Mouse (Mus musculus) adrenal gland (tissue): ENCODE results near the gene Cdk6.
"Not testable (repeated sequence)": the region's sequence is repeated elsewhere in the genome, so short reads cannot be mapped to it uniquely, and the experiment has no call there.

Source experiments
- intact Hi-C: fragments of 180-260 bp; cut with DNase I; formaldehyde crosslinking; loops from one replicate; pipeline ENCODE4 v1.15.1; 2025

The Cdk6 gene

DNA sequence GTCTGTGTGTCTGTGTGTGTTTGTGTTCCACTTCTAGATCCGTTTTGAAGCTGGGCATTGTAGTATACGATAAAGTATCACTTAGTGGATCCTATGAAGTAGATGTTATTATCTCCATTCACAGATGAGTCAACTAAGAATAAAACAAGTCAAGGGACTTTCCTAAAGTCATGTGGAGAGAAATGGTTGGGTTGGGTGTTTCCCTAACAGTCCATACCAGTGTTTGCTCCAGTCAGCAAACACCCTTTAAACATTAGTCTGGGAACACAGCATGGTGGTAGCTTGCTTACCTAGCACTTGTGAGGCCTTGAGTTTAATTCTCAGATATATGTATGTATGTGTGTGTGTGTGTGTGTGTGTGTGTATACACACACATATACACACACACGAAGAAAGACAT is 168.2 kb downstream of the Cdk6 start:
- intact Hi-C loops, result no loop called here

DNA sequence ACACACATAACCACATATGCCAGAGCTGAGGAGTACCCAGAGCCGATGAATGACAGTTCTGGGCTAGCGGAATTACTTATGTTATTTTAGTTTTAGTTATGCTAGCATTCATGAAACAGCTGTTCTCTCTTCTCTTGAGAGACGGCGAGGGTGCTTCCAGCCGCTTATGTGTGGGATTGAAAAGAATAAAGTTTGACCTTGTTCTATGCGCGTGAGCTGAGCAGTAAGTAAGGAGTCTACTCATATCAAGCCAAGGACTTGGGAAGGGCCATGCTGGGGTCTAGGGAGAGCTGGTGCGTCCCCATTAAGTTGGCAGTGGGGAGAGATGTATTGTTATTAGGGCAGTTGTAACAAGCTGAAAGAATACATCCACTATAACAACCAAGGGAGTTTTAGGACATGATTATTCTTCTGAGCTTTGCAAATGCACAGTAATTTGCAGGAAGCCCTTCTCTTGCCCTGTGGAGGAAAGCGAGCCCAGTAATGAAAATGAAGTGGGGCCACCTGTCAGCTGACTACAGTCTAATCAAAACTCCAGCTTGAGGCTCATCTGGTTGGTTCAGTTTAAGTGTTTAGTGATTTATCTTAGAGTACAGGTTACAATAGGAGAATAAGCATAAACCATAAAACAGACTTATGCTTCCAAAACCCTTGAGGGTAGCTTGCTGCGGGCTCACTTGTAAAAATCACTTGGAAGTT is 170.0 kb downstream of the Cdk6 start:
- intact Hi-C loops, result no loop called here

DNA sequence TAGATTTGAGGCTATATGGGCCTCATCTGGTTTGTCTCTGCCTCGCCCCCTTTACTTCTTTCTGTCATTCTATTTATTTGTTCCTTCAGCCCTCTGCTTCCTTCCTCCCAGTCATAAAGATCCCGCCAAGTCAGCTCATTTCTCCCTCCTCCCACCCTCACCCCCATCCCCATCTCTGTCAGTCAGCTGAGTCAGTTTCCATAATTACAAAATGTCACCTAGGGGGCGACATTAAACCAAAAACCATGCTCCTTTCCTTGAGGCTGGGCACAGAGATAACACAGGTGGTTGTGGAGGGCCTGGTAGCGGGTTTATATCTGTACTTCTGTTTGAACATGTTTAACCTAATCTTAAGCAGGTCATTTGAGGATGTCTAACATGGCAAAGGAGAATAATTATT is 171.3 kb downstream of the Cdk6 start:
- intact Hi-C loops, result no loop called here

DNA sequence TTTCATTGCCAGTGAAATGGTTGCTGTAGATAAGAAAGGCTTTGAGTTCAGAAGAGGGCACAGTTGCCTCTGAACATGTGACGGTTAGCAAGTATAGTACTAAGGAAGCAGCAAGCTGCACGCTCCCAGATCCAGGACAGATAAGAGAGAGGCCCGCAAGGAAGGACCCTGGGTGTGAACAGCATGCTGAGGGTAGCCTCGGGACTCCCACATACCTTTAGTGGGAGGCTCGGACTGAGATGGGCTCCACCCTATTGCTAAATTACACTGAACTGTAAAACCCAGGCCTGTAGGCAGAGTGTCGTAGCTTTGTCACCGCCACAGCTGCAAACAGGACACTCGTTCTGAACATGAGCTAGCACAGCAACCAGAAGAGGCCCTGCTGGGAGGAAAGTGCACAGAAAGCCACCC is 173.6 kb downstream of the Cdk6 start:
- intact Hi-C loops, result loop anchor here (2.0 to 5.0 kb wide), 3 partner anchors 170 to 368 kb away; no protein-coding TSS in a partner anchor

DNA sequence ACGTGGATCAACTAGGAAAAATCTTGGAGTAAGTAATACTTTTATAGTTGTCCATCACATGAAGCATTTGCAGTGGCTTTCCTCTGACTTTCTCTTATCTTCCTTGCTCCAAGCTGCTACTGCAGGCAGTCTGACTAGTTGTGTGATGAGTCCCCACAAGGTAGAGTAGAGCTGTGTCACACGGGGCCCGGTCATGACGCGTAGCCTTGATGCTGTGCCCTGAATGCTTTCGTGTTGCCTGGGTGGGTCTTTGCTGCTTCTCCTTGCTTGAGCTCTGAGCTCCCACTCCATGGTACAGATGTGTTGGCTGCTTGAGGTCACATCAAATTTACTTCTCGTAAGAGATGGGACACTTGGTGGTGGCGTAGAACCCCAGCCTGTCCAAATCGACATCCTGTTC is 174.2 kb downstream of the Cdk6 start:
- intact Hi-C loops, result loop anchor here (2.0 to 5.0 kb wide), 3 partner anchors 171 to 368 kb away; no protein-coding TSS in a partner anchor

DNA sequence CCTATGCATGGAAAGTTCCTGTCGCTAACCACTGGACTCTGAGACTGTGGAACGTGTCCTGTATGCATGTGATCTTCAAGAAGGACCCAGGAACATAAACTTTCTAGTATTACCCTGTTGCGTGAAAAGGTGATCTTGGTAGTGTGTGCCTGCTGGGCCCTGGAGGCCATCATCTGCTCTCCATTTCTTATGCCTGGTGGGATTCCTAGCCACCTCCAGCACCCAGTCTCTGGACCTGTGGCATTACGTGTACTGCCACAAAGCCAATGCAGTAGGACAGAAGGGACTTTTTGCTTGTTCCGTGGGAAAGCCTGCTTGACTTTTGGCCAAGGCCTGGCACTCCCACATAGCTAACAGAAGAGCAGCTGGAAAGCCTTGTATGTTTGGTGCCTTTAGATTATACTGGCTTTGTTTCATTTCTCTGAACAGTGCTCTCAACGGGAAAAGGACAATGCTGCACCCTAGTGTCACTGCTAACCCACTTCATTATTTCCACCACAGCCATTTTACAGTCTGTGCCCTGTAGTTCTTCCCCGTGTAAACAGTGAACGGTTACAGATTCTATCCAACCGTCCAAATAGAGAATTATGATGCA is 175.3 kb downstream of the Cdk6 start:
- intact Hi-C loops, result loop anchor here (5.0 kb wide), 2 partner anchors 294 to 369 kb away; no protein-coding TSS in a partner anchor

DNA sequence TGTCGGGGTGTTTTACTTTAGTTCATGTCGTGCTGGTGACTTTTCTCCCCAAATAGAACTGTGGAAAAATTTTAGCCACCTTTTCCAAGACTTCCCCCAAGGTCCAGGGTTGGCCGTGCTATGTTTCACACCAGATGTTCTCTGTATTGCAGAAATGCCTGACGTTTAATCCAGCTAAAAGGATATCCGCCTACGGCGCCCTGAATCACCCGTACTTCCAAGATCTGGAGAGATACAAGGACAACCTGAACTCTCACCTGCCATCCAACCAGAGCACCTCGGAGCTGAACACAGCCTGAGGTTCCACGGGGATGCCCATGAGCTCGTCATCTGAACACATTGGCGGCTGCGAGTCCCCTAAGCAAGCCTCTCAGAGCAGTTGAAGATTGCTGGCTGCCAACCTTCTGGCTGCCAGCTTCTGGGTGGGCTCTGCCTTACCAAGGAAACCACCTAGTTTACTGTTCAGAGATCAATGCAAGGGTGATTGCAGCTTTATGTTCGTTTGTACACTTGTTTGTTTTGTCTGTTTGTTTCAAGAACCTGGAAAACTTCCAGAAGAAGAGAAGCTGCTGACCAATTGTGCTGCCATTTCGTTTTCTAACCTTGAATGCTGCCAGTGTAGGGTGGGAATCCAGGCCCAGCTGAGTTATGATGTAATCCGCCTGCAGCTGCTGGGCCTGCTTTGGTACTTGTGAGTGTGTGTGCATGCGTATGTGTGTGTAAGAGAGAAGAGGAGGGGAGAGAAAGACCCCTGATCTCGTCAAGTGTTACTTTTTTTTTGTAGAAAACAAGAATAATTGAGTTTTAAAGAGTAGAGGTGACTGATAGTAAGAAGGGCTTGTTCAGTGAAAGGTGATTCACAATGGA is 179.4 kb downstream of the Cdk6 start:
- intact Hi-C loops, result no loop called here

DNA sequence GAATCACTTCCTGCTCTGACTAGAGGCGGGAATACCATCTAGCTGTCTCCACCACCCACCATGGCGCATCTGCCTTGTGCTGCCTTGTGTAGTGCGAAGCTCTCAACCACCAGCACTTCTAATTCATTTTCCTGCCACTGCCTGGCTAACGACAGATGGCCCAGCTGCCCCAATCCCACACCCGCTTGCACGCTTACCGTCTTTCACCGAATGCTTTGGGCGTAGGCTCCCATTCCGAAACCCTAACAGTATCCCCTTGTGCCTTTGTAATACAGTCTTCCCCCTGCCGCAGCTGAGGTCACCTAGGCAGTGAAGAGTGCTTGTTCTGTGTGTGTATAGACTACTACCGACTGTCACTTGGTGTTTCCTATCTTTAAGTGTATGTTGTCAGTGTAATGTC is 180.5 kb downstream of the Cdk6 start:
- intact Hi-C loops, result no loop called here

DNA sequence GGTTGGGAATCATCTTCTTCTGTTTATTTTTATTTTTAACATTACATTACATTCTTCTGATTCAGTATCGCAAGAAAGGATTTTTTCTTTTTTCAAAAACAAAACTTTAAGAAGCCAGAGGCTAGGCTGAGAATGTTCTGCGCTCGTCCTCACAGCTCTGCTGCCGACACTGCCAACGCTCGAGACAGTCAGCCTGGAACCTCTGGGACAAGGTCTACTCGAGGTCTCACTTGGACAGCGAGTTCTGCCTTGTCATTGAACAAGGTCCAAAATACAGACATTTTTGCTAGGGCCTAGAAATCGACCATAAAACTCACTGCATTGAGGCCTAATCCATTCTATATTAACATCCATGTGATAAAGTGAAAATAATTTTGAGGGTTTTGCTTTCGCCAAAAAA is 181.5 kb downstream of the Cdk6 start:
- intact Hi-C loops, result no loop called here

DNA sequence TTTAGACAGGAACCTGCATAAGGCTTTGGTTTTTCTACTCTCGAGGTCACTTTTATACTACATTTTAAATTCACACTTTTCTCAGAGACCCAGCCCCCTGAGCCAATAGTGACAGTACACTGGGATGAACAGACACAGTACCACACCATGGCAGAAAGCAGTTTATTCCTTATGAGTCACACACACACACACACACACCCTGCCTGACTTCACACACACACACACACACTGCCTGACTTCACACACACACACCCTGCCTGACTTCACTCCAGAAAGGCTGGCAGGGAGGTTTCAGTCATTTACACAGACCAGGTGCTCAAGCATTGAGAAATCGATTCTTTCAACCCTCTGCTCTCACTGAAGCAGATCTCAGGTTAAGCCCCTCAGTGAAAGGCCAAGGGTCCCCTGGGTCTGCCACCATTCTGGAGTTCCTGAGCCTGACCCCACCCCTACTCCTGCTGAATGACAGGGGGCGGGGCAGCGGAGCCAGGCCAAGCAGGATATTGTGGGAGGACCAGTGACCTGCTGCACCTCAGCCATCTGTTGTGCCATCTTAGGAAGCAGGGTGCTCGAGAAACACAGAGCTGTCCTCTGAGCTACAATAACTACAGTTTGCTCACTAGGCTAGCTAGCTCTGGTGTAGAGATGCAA is 185.9 kb downstream of the Cdk6 start:
- intact Hi-C loops, result no loop called here

DNA sequence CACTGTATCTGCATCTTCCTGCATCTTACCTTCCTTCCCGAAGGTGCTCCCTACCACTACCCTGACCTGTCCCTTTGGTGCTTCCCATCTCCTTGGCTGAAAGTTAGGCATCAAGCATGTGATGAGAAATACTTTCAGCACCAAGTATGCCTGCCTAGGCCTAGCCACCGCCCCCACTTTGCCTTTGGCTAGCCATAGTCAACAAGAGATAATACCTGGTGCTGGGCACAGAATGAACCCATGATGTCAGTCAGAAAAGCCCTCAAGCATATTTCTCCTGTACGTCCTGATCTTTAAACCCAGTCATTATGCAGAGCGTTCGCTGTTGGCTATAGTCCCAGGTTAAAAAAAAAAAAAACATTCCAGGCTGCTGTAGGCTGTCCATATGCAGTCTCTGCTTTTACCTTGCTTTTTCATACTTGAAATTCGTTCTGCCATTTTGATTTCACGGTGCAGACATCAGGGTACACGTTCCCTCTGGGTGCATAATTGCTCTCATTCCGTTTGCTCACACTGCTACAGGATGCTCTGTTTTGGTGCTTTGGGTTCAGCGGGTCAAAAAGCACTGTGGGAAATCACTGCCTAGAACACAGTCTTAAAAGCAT is 188.4 kb downstream of the Cdk6 start:
- intact Hi-C loops, result no loop called here

DNA sequence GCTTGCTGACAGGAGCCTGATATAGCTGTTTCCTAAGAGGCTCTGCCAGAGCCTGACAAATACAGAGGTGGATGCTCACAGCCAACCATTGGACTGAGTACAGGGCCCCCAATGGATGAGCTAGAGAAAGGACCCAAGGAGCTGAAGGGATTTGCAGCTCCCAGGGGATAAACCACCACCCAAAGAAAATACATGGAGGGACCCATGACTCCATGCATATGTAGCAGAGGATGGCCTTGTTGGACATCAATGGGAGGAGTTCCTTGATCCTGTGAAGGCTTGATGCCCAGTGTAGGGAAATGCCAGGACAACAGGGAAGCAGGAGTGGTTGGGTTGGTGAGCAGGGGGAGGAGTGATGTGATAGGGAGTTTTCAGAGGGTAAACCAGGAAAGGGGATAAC is 190.8 kb downstream of the Cdk6 start:
- intact Hi-C loops, result not testable (repeated sequence)

DNA sequence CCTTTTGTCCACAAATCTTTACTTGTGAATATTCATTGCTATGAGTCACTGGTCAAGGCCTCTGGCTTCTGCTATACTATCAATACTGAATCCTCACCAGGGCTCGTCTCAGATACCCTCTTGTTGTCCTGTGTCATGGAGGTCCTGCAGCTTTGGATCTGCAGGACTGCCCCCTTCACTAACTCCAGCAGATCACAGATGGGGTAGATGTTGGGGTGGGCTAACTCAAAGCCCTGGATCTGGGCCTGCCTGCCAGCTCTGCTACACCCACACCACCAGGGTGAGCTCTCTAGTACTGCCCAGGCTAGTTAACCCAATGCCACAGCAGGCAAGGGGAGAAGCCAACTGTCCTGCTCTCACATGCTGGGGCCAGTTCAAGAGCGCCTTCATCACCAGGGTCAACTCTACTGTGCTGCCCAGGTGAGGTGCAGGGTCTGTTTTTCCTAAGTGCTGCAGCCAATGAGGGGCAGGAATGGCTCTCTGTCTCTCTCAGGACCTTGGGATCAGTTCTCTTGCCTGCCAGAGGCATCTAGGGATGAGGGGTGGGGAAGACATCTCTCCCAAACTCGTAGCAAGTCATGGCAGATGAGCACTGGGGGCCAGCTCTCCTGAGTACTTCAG is 195.4 kb downstream of the Cdk6 start:
- intact Hi-C loops, result no loop called here

DNA sequence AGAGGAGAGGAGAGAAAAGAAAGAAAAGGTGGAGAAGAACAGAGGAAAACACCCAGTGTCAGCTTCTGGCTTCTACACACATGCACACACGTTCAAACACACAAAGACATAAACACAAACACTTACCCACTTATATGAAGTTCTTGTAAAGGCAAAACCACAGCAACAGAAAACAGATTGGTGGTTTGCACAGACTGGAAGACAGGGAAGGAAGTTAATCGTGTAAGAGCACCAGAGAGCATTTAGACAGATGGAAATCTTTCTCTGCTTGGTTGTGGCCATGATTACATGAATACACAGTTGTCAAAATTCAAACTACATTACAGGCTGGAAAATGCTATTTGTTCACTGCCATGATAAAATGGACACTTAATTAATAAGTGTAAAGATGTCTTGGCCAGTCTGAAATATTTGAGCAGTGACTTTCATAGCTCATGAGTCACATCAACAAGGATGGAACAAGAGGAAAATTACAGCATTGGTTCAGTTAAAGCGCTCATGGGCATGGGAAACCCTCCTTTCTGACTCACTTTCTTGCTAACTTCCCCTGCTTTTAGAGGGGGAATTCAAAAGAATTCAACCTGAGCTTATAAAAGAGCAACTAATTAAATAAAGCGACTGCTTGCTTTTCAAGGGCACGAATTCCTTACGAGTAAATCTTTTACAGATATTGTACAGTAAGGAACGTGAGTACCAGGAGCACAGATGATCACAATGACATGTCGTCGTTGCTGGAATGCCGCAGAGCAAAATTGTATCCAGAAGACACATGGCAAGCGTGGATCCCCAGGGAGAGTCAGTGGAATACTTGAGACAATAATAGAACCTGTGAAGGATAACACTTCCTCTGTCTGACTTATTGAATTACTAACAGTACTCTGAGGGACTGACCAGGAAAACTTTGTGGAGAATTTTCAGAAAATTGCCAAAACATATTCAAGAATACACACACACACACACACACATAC is 197.5 kb downstream of the Cdk6 start:
- intact Hi-C loops, result no loop called here

DNA sequence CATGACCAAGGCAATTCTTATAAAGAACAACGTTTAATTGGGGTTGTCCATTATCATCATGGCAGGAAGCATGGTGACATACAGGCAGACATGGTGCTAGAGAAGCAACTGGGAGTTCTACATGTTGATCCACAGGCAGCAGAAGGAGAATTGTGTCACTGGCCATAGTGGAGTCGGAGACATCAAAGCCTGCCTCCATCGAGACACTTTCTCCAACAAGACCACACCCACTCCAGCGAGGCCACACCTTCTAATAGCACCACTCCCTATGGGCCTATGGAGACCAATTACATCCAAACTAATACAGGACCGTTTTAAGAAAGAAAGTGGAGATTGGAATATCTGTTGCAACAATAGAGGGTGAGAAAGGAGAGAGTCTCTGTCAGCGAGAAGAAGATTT is 200.6 kb downstream of the Cdk6 start:
- intact Hi-C loops, result loop anchor here (10.0 kb wide), 1 partner anchor 53 kb away; the partner anchor contains the start of genes Pex1 and Rbm48

DNA sequence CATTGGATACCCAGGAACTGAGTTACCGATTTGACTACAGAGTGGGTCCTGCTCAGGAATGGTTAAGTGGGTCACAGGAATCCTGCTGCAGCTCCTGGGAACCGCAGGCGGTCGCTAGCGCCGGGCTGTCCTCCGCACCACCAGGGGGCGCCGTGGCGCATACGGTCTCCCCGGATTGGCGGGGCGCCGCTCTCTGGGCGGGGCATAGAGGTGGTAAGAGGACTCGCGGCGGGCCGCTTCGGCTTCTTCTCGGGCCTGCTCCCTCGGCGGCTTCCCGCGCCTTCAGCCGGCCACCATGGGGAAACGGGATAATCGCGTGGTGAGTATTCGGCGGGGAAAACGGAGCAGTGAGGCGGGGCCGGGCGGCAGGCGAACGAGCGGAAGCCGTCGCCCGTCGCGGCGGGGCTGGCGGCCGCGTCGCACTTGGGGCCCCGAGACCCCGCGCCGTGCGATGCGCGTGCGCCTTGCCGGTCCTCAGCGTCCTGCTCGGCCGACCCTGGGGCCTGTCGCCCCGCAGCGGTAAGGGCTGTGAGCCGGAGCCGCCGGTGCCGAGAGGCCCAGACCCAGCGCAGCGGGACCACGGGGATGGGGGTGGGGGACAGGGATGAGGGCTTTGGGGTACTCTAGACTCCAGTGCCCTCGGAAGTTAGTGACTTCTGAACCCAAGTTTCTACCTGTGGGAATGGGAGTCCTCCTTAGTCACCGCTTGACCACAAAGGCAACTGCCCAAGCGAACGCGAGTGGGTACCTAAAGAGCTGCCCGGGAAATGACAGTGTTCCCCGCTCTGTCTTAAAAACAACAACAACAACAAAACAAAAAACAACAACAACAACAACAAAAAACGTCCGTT is 202.6 kb downstream of the Cdk6 start, which contains the start of gene Fam133b:
TSS of gene Fam133b (plus strand) at position 205 of the 851 bp plus-strand sequence.
- intact Hi-C loops, result loop anchor here (10.0 kb wide), 1 partner anchor 51 kb away; the partner anchor contains the start of genes Pex1 and Rbm48

DNA sequence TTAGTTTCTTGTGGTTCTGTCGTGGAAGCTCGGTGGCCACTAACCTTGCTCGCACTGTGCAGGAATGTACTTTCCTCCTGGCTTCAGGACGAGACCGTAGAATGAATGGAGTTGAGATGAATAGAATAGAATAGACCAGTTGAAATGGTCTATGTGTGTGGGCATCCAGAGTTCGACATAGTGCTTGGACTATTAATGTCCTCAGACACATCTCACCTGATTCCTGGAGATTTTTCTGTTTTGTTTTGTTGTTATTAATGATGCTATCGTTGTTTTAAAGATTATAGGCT is 203.1 kb downstream of the Cdk6 start:
- intact Hi-C loops, result loop anchor here (10.0 kb wide), 1 partner anchor 50 kb away; the partner anchor contains the start of genes Pex1 and Rbm48

DNA sequence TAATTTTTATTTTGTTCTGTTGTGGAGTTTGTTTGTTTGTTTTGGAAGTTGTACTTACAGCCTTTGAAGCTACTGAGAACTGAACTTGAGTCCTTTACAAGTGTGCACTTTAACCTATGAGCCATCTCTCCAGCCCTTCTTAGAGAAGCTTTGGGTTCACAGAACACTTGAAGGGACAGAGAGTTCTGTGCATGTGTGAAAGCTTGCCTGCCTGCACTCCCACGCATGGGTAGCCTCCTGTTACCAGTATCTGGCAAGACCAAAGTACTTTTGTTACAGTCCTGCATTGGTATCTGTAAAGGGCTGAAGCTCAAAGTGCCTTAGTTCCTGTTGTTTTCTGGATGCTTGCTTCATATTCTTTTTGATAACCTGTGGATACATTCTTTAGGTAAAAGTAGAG is 204.9 kb downstream of the Cdk6 start:
- intact Hi-C loops, result loop anchor here (10.0 kb wide), 1 partner anchor 49 kb away; the partner anchor contains the start of genes Pex1 and Rbm48
